Mouse (Mus musculus) Muller cell, postnatal 12 days (primary cell): ENCODE data around the gene Capzb.
A peak's percentile ranks its signal among the peaks of the same experiment; 100 is the strongest.

ENCODE experiments used
- DNase-seq: peaks from one replicate; pipeline ENCODE4 v3.0.0-alpha.2; 2015; ENCODE audit errors: inconsistent ontology term

Capzb gene

GRCm38 (mm10) chr4:139179731-139180625, 12.7 kb upstream of the Capzb start:
- no peak for DNase-seq

- no peak for DNase-seq
These were observed 10.2 kb upstream of the Capzb start for GRCm38 (mm10) chr4:139182511-139182910.

- no peak for DNase-seq
These were observed 6.8 kb upstream of the Capzb start for GRCm38 (mm10) chr4:139185766-139186442.

- DNase-seq: no peak
These were observed 4.8 kb upstream of the Capzb start for GRCm38 (mm10) chr4:139187930-139188329.

GRCm38 (mm10) chr4:139191605-139192498, 847 bp upstream of the Capzb start:
- peak; percentile 38 for DNase-seq

- DNase-seq: peak; percentile 41
These were observed 736 bp downstream of the Capzb start for GRCm38 (mm10) chr4:139193176-139194093.

GRCm38 (mm10) chr4:139195101-139195500, 2.4 kb downstream of the Capzb start:
- DNase-seq: no peak

- DNase-seq: no peak
These were observed 3.8 kb downstream of the Capzb start for GRCm38 (mm10) chr4:139196464-139196863.

- DNase-seq: no peak
These were observed 4.2 kb downstream of the Capzb start for GRCm38 (mm10) chr4:139196949-139197348.

GRCm38 (mm10) chr4:139197453-139197852, 4.8 kb downstream of the Capzb start:
- no peak for DNase-seq

GRCm38 (mm10) chr4:139198004-139198689, 5.4 kb downstream of the Capzb start:
- DNase-seq: no peak

- no peak for DNase-seq
These were observed 6.4 kb downstream of the Capzb start for GRCm38 (mm10) chr4:139199126-139199525.

GRCm38 (mm10) chr4:139199703-139200340, 7.1 kb downstream of the Capzb start:
- no peak for DNase-seq

- no peak for DNase-seq
These were observed 8.2 kb downstream of the Capzb start for GRCm38 (mm10) chr4:139200946-139201345.

- no peak for DNase-seq
These were observed 9.9 kb downstream of the Capzb start for GRCm38 (mm10) chr4:139202556-139202955.

GRCm38 (mm10) chr4:139203381-139203780, 10.7 kb downstream of the Capzb start:
- no peak for DNase-seq

- DNase-seq: no peak
These were observed 13.1 kb downstream of the Capzb start for GRCm38 (mm10) chr4:139205842-139206241.

GRCm38 (mm10) chr4:139206353-139207045, 13.8 kb downstream of the Capzb start:
- no peak for DNase-seq
